Mouse (Mus musculus): Measurements from ENCODE around the gene Dgkd. TPM values are rescaled to one million over a fixed set of nuclear protein-coding genes. Genes with fewer than 3 reads are reported as not detected.
"Not testable (repeated sequence)": the region's sequence is repeated elsewhere in the genome, so short reads cannot be mapped to it uniquely, and the experiment has no call there.

The Dgkd gene
- polyA plus RNA-seq, 1 experiment from 2014 or later = 31.7 TPM

DNA sequence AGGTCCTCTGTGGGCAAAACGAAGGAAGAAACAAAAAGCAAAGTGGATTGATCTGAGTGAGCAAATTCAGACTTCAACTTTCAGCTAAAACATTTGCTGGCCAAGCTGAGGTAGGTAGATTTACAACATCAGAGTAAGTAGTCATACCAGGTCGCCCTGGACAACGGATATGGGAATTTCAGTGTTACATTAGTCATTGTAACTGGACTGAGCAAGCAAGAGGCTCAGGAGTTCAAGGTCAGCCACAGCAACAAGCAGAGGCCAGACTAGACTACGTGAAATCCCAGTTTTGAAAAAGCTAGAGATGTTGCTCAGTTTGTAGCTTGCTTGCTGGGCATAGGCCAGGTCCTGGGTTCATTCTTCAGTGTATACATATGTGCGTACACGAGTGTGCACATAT is 27.1 kb upstream of the Dgkd start:
- no peaks in the 10 kb centered on the region for H3K27me3 ChIP-seq (replicated peaks; ENCODE audit: control insufficient read depth, insufficient read depth, low read length)
- WGBS = 87% methylated on average over 6 of the region's 6 CpGs
- H3K4me2 ChIP-seq (ENCODE audit: low read length) = no peak overlapping the region
- no peaks in the 10 kb centered on the region for H3K4me1 ChIP-seq (ENCODE audit: control insufficient read depth, insufficient read depth, low read length)
- no peak overlapping the region for H3K9ac ChIP-seq (ENCODE audit: low read length)
- ATAC-seq = no peak
- no peaks in the 10 kb centered on the region for H3K9me3 ChIP-seq (replicated peaks; ENCODE audit: control insufficient read depth, low read length)
- DNase-seq (ENCODE audit: low spot score) = no peak
- no peak overlapping the region for H3K27ac ChIP-seq (ENCODE audit: low read depth, low read length)
- H3K36me3 ChIP-seq (ENCODE audit: control insufficient read depth, insufficient read depth, low read length) = no peaks in the 10 kb centered on the region
- no peak overlapping the region for H3K4me3 ChIP-seq (ENCODE audit: low read depth, low read length)

DNA sequence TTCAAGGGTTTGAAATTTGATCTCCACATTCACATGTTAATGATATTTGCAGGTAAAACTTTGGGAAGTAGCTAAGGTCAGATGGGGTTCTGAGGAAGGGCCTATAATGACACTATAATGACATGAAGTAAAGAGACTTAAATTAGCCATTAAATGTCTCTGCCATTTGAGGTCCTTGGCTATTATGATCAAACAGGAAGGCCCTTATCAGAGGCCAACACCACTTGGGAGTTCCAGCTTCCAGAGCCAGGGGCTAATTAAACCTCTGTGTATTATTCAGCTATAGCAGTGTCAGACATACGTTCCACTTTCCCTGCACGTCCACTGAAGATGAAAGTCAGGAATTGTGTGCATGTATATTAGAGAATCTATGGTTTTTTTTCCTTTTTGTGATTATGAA is 26.6 kb upstream of the Dgkd start:
- no peak overlapping the region for H3K4me3 ChIP-seq (ENCODE audit: low read depth, low read length)
- no peaks in the 10 kb centered on the region for H3K27me3 ChIP-seq (replicated peaks; ENCODE audit: control insufficient read depth, insufficient read depth, low read length)
- H3K9me3 ChIP-seq (replicated peaks; ENCODE audit: control insufficient read depth, low read length) = no peaks in the 10 kb centered on the region
- no peak overlapping the region for H3K27ac ChIP-seq (ENCODE audit: low read depth, low read length)
- WGBS = 70% methylated on average over 2 of the region's 2 CpGs
- no peaks in the 10 kb centered on the region for H3K36me3 ChIP-seq (ENCODE audit: control insufficient read depth, insufficient read depth, low read length)
- H3K4me1 ChIP-seq (ENCODE audit: control insufficient read depth, insufficient read depth, low read length) = no peaks in the 10 kb centered on the region
- H3K9ac ChIP-seq (ENCODE audit: low read length) = no peak overlapping the region
- DNase-seq (ENCODE audit: low spot score) = no peak
- no peak overlapping the region for H3K4me2 ChIP-seq (ENCODE audit: low read length)
- no peak for ATAC-seq

DNA sequence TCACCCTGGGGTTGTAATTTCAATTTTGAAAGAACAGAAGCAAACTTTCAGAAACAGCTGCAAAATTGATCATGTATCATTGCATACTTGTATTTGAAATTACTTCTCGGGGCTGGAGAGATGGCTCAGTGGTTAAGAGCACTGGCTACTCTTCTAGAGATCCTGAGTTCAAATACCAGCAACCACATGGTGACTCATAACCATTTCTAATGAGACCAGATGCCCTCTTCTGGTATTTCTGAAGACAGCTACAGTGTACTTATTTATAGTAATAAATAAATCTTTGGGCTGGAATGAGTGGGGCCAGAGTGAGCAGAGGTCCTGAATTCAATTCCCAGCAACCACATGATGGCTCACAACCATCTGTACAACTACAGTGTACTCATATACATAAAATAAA is 25.6 kb upstream of the Dgkd start:
- DNase-seq (ENCODE audit: low spot score); H3K9ac ChIP-seq (ENCODE audit: low read length); H3K27ac ChIP-seq (ENCODE audit: low read depth, low read length); H3K4me2 ChIP-seq (ENCODE audit: low read length); H3K4me3 ChIP-seq (ENCODE audit: low read depth, low read length); H3K9me3 ChIP-seq (replicated peaks; ENCODE audit: control insufficient read depth, low read length); H3K4me1 ChIP-seq (ENCODE audit: control insufficient read depth, insufficient read depth, low read length); ATAC-seq; H3K36me3 ChIP-seq (ENCODE audit: control insufficient read depth, insufficient read depth, low read length); H3K27me3 ChIP-seq (replicated peaks; ENCODE audit: control insufficient read depth, insufficient read depth, low read length): not testable (repeated sequence)
- 93% methylated on average over 1 of the region's 1 CpGs for WGBS

DNA sequence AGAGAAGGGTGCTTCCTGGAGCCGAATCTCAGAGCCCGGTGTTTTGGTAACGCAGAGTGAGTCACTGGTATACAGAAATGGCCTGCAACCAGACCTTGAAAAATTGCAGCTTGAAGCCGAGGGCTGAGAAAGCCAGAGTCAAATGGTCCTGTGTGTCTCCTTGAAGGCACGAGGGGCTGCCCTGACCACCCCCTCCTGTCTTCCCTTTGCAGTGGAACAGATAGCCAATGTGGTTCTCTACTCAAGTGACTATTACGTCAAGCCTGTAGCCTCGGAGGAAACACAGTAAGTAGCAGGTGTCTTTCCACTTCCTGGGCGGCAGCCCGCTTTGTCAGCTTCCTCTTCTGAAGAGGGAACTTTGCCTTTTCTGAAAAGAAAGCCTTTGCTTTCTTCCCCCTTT is 24.9 kb upstream of the Dgkd start:
- Histone ChIP-seq H3K4me2 (ENCODE audit: low read length) (no peak overlapping the region), H3K4me1 (ENCODE audit: control insufficient read depth, insufficient read depth, low read length) (no peaks in the 10 kb centered on the region), H3K36me3 (ENCODE audit: control insufficient read depth, insufficient read depth, low read length) (no peaks in the 10 kb centered on the region), H3K9me3 (replicated peaks; ENCODE audit: control insufficient read depth, low read length) (no peaks in the 10 kb centered on the region), H3K4me3 (ENCODE audit: low read depth, low read length) (no peak overlapping the region), H3K27me3 (replicated peaks; ENCODE audit: control insufficient read depth, insufficient read depth, low read length) (no peaks in the 10 kb centered on the region), H3K9ac (ENCODE audit: low read length) (no peak overlapping the region), H3K27ac (ENCODE audit: low read depth, low read length) (no peak overlapping the region)
- no peak for ATAC-seq
- no peak for DNase-seq (ENCODE audit: low spot score)
- WGBS = 84% methylated on average over 9 of the region's 9 CpGs

DNA sequence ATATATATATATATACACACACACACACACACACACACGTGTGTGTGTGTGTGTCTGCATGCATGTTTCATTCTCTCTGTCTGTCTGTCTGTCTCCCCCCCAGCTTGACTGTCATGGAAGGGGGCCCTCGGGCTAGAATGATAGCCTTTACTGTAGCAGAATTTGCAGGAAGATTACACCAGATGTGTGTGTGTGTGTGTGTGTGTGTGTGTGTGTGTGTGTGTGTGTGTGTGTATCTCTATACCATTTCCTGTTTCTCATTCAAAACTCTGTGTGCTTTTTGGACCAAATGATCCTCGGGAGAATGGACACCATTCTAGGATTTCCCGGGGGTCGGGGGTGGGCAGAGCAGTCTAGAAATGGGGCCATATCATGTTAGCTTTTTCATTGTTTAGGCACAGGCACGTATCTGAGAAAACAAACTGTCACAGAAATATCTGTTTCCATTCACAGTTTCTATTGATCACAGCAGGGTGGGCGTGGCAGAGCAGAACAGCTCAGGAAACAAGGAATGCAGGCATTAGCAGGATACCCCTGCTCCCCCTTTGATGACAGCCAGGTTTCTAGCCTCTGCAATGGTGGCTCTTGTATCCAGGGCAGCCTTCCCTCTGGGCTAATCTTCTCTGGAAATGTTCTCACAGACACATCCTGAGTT is 24.0 kb upstream of the Dgkd start:
- Histone ChIP-seq H3K36me3 (ENCODE audit: control insufficient read depth, insufficient read depth, low read length) (no peaks in the 10 kb centered on the region), H3K4me3 (ENCODE audit: low read depth, low read length) (no peak overlapping the region), H3K4me2 (ENCODE audit: low read length) (no peak overlapping the region), H3K9me3 (replicated peaks; ENCODE audit: control insufficient read depth, low read length) (no peaks in the 10 kb centered on the region), H3K9ac (ENCODE audit: low read length) (no peak overlapping the region), H3K27ac (ENCODE audit: low read depth, low read length) (no peak overlapping the region), H3K27me3 (replicated peaks; ENCODE audit: control insufficient read depth, insufficient read depth, low read length) (no peaks in the 10 kb centered on the region), H3K4me1 (ENCODE audit: control insufficient read depth, insufficient read depth, low read length) (no peaks in the 10 kb centered on the region)
- WGBS = 34% methylated on average over 7 of the region's 7 CpGs
- DNase-seq (ENCODE audit: low spot score) = peak; percentile 9
- ATAC-seq = no peak

DNA sequence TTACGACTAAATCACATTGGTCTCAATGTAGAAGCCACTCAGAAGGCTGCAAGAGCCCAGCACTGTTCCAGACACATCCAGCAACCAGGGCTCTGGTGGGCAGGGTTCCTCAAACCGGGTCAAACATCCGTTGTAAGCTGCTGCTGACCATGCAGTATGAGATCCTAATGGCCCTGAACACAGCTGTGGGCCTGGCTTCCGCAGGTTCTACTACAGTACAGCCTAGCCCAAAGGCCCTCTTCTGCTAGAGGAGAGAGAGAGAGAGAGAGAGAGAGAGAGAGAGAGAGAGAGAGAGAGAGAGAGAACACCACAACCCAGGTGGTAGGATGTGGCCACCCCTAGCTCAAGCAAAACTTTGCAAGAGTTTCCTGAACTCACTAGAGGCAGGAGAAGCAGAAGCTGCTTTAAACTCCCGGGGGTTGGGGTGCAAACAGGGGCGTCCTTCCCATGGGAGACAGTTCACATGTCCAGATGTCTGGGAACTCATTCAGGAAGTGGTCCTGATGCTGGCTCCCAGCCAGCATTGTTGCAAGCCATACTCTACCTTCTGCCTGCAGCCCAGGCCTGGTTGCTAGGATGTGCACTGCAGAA is 23.4 kb upstream of the Dgkd start:
- Histone ChIP-seq H3K27me3 (replicated peaks; ENCODE audit: control insufficient read depth, insufficient read depth, low read length) (no peaks in the 10 kb centered on the region), H3K36me3 (ENCODE audit: control insufficient read depth, insufficient read depth, low read length) (no peaks in the 10 kb centered on the region), H3K9me3 (replicated peaks; ENCODE audit: control insufficient read depth, low read length) (no peaks in the 10 kb centered on the region), H3K9ac (ENCODE audit: low read length) (no peak overlapping the region), H3K4me3 (ENCODE audit: low read depth, low read length) (no peak overlapping the region), H3K4me2 (ENCODE audit: low read length) (no peak overlapping the region), H3K4me1 (ENCODE audit: control insufficient read depth, insufficient read depth, low read length) (no peaks in the 10 kb centered on the region), H3K27ac (ENCODE audit: low read depth, low read length) (no peak overlapping the region)
- ATAC-seq = no peak
- no peak for DNase-seq (ENCODE audit: low spot score)
- 64% methylated on average over 6 of the region's 6 CpGs for WGBS

DNA sequence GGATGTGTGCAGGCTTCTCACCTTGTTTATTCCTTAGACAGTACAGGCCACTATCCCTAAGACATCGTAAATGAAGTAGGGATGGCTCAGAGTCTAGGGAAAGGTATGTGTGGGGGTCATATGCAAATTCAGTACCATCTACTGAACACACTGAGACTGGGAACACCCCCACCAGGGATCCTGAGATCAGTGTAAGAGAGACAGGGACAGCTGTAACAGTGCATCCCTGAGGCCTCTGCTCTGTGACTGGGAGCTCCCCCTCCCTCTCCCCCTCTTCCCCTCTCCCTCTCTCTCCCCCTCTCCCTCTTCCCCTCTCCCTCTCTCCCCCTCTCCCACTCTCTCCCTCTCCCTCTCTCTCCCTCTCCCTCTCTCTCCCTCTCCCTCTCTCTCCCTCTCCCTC is 16.6 kb upstream of the Dgkd start:
- H3K9me3 ChIP-seq (replicated peaks; ENCODE audit: control insufficient read depth, low read length) = no peaks in the 10 kb centered on the region

DNA sequence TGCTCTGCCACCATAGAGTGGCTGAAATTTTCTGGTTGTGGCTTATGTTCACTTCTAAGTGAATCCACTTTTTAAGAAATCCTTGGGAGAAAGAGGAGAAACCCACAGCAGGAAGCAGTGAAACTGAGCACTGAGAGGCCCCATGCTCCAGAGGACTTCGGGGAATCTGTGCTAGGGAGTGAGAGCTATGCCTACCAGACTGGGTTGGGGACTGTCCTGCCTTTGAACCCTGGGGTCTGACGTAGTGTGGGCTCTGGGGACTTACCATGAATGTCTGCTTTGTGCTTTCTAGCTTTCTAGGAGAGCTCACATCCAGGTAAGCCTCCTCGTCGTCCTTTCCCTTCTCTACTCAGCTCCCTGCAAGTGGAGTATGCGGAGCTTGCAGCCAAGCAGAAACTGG is 16.1 kb upstream of the Dgkd start:
- Histone ChIP-seq H3K4me2 (ENCODE audit: low read length) (no peak overlapping the region), H3K4me1 (ENCODE audit: control insufficient read depth, insufficient read depth, low read length) (no peaks in the 10 kb centered on the region), H3K36me3 (ENCODE audit: control insufficient read depth, insufficient read depth, low read length) (no peaks in the 10 kb centered on the region), H3K27ac (ENCODE audit: low read depth, low read length) (no peak overlapping the region), H3K9ac (ENCODE audit: low read length) (no peak overlapping the region), H3K9me3 (replicated peaks; ENCODE audit: control insufficient read depth, low read length) (no peaks in the 10 kb centered on the region), H3K4me3 (ENCODE audit: low read depth, low read length) (no peak overlapping the region), H3K27me3 (replicated peaks; ENCODE audit: control insufficient read depth, insufficient read depth, low read length) (no peaks in the 10 kb centered on the region)
- WGBS = 43% methylated on average over 5 of the region's 5 CpGs
- ATAC-seq (no peak), DNase-seq (ENCODE audit: low spot score) (no peak)

More for the DNA sequence above, 16.6 kb upstream of the Dgkd start:
- Histone ChIP-seq H3K4me2 (ENCODE audit: low read length) (no peak overlapping the region), H3K4me1 (ENCODE audit: control insufficient read depth, insufficient read depth, low read length) (no peaks in the 10 kb centered on the region), H3K27ac (ENCODE audit: low read depth, low read length) (no peak overlapping the region), H3K9ac (ENCODE audit: low read length) (no peak overlapping the region), H3K36me3 (ENCODE audit: control insufficient read depth, insufficient read depth, low read length) (no peaks in the 10 kb centered on the region), H3K27me3 (replicated peaks; ENCODE audit: control insufficient read depth, insufficient read depth, low read length) (no peaks in the 10 kb centered on the region), H3K4me3 (ENCODE audit: low read depth, low read length) (no peak overlapping the region)
- ATAC-seq = no peak
- no peak for DNase-seq (ENCODE audit: low spot score)
- WGBS = 77% methylated on average over 1 of the region's 1 CpGs

DNA sequence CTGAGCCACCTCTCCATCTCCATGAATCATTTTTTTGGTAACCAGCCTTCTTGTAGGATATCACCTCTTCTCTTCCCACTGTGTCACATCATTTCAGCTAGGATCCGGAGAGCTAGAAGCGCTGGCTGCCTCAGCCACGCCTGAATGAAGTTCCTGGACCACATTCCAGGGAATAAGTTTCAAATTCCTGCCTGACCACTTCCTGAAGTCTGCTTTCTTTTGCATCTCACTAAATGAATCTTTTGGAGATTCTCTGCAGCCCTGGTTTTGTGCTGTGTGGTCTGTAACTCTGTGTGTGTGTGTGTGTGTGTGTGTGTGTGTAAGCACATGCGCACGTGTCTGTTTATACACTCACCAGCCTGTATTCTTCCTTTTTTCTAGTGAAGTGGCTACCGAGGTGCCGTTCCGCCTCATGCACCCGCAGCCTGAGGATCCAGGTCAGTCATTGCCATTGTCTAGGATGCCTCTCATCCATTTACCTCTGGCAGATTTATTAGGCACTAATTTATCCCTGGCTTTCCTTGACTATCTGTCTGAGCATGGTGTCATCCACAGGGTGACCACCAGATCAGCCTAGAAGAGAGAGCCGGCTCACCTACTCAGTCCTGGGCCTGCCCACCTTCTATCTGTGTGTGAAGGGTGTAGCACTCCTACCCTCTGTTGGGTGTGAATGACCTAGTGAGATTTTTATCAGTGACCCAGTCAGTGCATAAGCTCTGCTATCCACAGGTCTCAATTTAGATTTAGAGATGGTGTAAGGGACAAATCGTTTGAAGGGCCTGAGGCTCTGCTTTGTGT is 12.5 kb upstream of the Dgkd start:
- ATAC-seq (no peak), DNase-seq (ENCODE audit: low spot score) (no peak)
- Histone ChIP-seq H3K27ac (ENCODE audit: low read depth, low read length) (no peak overlapping the region), H3K9me3 (replicated peaks; ENCODE audit: control insufficient read depth, low read length) (no peaks in the 10 kb centered on the region), H3K9ac (ENCODE audit: low read length) (no peak overlapping the region), H3K4me3 (ENCODE audit: low read depth, low read length) (no peak overlapping the region), H3K36me3 (ENCODE audit: control insufficient read depth, insufficient read depth, low read length) (no peaks in the 10 kb centered on the region), H3K4me2 (ENCODE audit: low read length) (no peak overlapping the region), H3K27me3 (replicated peaks; ENCODE audit: control insufficient read depth, insufficient read depth, low read length) (no peaks in the 10 kb centered on the region), H3K4me1 (ENCODE audit: control insufficient read depth, insufficient read depth, low read length) (no peaks in the 10 kb centered on the region)
- WGBS = 89% methylated on average over 11 of the region's 11 CpGs
